Mouse (Mus musculus): ENCODE measurements around the gene Vezt.

- TF ChIP-seq HCFC1 (IDR thresholded peaks at IDR 0.05; ENCODE audit: borderline replicate concordance, insufficient read depth, low read length) (no peak), ZC3H11A (IDR thresholded peaks at IDR 0.05; ENCODE audit: borderline replicate concordance, low read depth, low read length) (no peak), CHD2 (IDR thresholded peaks at IDR 0.05; ENCODE audit: low read depth, low read length) (no peak), MAFK (IDR thresholded peaks at IDR 0.05; ENCODE audit: insufficient read depth, low read depth, low read length) (no peak)
Measured at GRCm38 (mm10) chr10:93909811-93910446, 125.7 kb downstream of the Vezt start.
